ENCODE assay signal across 33 mouse cellular contexts in the genomic region with DNA sequence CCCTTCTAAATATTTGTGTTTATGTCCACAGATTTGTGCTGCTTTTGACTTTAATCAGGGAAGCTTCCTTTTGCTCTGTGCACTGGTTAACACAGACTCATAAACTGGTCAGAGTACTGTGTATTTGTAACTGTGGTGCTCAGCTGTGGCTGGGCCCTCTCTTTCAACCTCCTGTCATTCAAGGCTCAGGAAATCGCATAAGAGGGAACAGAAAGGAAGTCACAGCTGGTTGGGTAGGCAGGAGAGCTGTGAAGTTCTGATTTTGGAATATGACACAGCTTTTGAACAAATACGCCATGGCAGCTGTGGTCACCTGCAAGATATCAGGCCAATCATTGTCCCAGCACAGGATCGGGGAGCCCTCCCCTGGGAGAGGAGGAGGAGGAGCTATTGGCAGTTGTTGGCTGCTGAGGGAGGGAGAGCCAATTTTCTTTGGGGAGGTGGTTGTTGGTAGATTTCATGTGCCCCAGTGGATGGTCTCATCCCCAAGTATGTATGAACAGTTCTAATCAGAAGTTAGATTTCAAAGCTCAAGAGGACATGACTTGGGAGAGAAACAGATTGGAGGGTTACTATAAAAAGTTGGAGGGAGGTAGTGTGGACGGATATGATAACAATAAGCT. TPM values are rescaled to one million over a fixed set of nuclear protein-coding genes. Genes with fewer than 3 reads are reported as not detected.
A peak's percentile ranks its signal among the peaks of the same experiment; 100 is the strongest.
DNase-seq lines count a peak whose midpoint lies in the region; ATAC-seq and TF ChIP-seq lines count a peak whose summit lies in the region.
"Had no signal": no experiment of that assay in that cellular context is flagged by ENCODE, and none has a peak within 500 bp of the region (broad histone marks: within the 10 kb centered on the region; RNA-seq: fewer than 3 reads in every experiment).

No protein-coding gene starts in this region.

- DNase-seq in thymus, postnatal 0 days (ENCODE audit: low spot score) = peak; percentile 59
- no peak for DNase-seq in thymus, postnatal 4 days
- DNase-seq in naive thymus-derived CD4-positive, alpha-beta T cell, adult 2 months (ENCODE audit: low read depth) = peak; percentile 49
- no peak for DNase-seq in lung, adult 2 months
- no peak for DNase-seq in cerebellum, postnatal 14 days
- DNase-seq in cerebellum, adult 11-12 months = no peak
- DNase-seq: adrenal gland, adult 2 months; adrenal gland, postnatal 36 days; B cell, adult 2 months; cerebellum, adult 2 months; cerebellum, postnatal 36 days; embryo, embryonic 11 days; gastrocnemius, adult 2 months; gastrocnemius, postnatal 36 days; heart, postnatal 14 days; kidney, adult 2 months; kidney, postnatal 4 days; liver, embryonic 13.5 days; lung, adult 18-20 months; lung, postnatal 10 days; midbrain, embryonic 14.5 days; right cerebral cortex, postnatal 4 days had no signal

- no peak for TF ChIP-seq CTCF in lung, adult 2 months (IDR thresholded peaks at IDR 0.05; ENCODE audit: insufficient read depth, low read length)

- TF ChIP-seq POLR2A in lung, adult 2 months (IDR thresholded peaks at IDR 0.05; ENCODE audit: borderline replicate concordance, extremely low read depth, low read depth, low read length) = no peak

- H3K4me3 ChIP-seq in lung, adult 2 months (replicated peaks; ENCODE audit: extremely low read depth, low read depth, low read length) = no peak overlapping the region
- H3K4me3 ChIP-seq: embryonic facial prominence, embryonic 12.5 days; forebrain, embryonic 10.5 days; gastrocnemius, adult 2 months; hindbrain, embryonic 12.5 days; intestine, embryonic 15.5 days; limb, embryonic 10.5 days; limb, embryonic 15.5 days; liver, embryonic 13.5 days; neural tube, embryonic 12.5 days had no signal

- H3K4me1 ChIP-seq in lung, adult 2 months (ENCODE audit: control insufficient read depth, insufficient read depth, low read length) = no peaks in the 10 kb centered on the region; the same call in 1 of the 2 replicates
- H3K4me1 ChIP-seq: forebrain, embryonic 10.5 days; hindbrain, embryonic 12.5 days; intestine, embryonic 15.5 days; limb, embryonic 15.5 days; neural tube, embryonic 12.5 days had no signal

- 64% methylated on average over 4 of the region's 4 CpGs for WGBS in lung, adult 2 months

- ATAC-seq in granulocyte monocyte progenitor cell, adult 5-6 weeks (replicated peaks; ENCODE audit: poor library complexity, severe bottlenecking) = peak; percentile 49
- ATAC-seq: activated CD4-positive, CD25-positive, alpha-beta regulatory T cell, adult 4 months; forebrain, embryonic 16.5 days; hindbrain, postnatal 0 days; intestine, embryonic 15.5 days had no signal

RNA-seq across cellular contexts. Expression of gene Itm2b, which starts 23.2 kb away (rescaled TPM):
- 1,456 and 1,514 TPM in 2 replicates for polyA plus RNA-seq in thymus, postnatal 0 days (2015; fragmentation: Nextera tagmentation; extraction: Ambion mirVana)
- 834 and 975 TPM in 2 replicates for total RNA-seq in granulocyte monocyte progenitor cell, adult 5-6 weeks (2014; fragmentation: Nextera tagmentation)
- 1,023 and 1,048 TPM in 2 replicates for total RNA-seq in granulocyte monocyte progenitor cell, adult 5-6 weeks (2017)
- 1,455 and 1,580 TPM in 2 replicates for polyA plus RNA-seq in lung, adult 2 months (2012; rRNA removed)

Comparison
In these comparisons a context has a peak if more than half of its experiments do, and no peak if none do; other contexts are left out.
1. DNase-seq: peak in thymus, postnatal 0 days (single experiment) and naive thymus-derived CD4-positive, alpha-beta T cell, adult 2 months (single experiment); none in thymus, postnatal 4 days (single experiment), lung, adult 2 months (single experiment), cerebellum, postnatal 14 days (0 of 2) and cerebellum, adult 11-12 months (single experiment).